Mouse (Mus musculus) mouse embryonic stem cell (cell line): ENCODE data around the gene Mylip.

Experiments used
- in situ Hi-C, 2 experiments: fragments of 300-500 bp; cut with MboI; formaldehyde crosslinking; loops; 1 replicate in 1 of 2; 3 replicates in 1 of 2; pipeline ENCODE4 v1.14.3; 2019 to 2020; ENCODE audit warnings: low sequenced_read_pairs in 2 of 2, low pct_unique_long_range_greater_than_20kb in 1 of 2, mixed read lengths in 1 of 2; ENCODE audit not compliant: unreplicated experiment in 1 of 2

Gene Mylip

DNA sequence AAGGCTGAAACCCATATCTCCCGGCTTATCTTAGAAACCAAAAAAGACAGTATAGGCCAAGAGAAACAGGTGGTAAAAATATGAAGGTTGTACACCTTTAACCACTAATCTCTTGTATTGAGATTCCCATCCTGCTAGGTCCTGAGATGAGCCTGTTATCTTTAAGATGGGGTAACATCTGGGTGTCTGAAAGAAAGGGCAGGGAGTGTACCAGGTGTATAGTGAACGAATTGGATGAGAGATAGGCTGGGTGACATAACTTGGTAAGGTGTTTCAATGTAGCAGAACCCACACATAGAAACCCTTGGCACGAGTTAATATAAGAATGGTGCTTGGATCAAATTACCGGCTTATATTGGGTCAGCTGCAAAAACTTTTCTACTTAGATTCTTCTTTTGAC is 653 bp upstream of the Mylip start:
- in situ Hi-C loops = no loop called here

DNA sequence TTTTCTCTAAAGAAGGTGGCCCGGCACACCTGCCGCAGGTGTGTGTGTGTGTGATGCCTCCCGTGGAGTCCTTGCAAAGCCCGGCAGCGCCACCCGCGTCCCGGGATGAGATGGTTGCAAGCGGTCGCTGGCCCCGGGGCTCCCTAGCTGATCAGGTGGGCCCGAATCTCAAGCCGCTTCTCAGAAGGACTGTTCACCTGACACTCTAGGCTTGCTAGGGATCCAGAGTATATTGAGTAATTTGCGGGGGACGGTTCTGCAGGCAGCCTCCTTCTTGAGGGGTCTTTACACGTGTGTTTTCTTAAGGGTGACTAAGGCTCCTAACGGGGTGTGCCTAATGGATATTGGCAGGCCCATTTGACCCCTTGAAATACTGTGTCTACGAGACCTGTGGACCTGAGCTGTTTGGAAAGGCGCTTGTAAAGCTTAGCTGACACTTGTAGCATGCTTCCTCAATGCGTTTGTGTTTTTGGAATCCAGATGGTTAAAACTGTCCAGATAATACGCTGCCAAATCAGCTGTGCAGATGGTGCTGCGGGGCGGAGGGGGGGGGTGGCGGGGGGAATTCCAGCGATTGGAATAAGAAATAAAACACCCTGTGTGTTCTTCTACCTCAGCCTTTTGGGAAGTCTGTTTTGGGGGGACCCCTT is 895 bp downstream of the Mylip start:
- in situ Hi-C loops = no loop called here

DNA sequence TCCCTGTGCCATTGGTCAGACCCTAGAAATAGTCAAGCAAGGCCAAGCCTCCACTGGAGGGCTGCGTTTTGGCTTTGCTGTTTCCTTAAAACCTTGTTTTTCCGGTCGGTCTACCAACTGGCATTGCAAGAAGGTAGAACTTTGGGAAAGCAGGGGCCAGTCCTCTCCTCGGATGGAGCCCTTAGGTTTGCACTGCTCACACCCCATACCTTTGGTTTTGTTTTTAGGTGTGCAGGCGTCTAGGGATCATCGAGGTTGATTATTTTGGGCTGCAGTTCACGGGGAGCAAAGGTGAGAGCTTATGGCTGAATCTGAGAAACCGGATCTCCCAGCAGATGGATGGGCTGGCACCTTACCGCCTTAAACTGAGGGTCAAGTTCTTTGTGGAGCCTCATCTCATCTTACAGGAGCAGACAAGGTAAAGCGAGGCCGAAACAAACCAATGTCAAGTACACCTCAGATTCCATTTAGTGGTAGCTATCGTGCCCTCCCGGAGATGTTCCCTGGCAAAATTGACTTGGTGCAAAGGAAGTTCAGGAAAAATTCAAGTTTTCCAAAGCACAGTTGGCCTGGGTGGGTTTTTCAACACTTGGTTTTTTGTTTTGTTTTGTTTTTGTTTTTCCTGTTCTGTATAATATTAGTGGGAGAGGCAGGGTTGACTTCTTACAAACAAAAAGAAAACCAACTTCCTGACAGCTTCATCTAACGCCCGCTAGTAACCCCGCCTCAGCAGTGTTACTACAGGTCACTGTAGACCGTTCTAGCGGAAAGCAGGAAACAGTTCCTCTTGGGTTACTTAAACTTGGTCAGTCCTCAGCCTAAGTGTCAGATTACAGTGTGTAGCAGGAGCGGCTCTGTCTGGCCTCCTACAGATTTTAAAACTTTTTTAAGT is 1.7 kb downstream of the Mylip start:
- in situ Hi-C loops = no loop called here

DNA sequence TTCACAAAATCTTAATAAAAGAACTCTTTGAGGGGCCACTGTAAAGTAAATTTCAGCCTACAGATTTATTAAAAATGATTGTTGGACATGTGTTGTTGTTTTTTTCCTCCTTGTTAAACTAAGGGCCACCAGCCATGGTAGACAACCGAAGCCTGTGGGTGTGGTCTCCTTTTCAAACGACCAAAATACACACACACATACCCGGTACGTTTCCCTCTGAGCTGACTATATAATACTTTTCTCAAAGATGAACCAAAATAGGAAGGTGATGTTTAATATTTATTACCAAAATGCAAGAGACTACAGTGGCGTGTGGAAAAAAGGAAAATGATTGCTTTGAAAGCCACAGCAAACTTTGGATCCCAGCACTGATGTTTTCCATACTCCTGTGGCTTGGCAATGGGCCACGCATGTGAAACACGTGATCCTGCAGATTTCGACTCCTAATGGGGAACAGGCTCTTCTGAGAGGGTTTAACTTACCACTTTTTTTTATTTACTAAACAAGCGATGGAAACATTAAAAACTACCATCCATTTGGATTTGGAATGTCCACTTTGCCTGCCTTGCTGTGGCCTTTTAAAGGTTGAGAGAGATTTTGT is 2.4 kb downstream of the Mylip start:
- in situ Hi-C loops = no loop called here

DNA sequence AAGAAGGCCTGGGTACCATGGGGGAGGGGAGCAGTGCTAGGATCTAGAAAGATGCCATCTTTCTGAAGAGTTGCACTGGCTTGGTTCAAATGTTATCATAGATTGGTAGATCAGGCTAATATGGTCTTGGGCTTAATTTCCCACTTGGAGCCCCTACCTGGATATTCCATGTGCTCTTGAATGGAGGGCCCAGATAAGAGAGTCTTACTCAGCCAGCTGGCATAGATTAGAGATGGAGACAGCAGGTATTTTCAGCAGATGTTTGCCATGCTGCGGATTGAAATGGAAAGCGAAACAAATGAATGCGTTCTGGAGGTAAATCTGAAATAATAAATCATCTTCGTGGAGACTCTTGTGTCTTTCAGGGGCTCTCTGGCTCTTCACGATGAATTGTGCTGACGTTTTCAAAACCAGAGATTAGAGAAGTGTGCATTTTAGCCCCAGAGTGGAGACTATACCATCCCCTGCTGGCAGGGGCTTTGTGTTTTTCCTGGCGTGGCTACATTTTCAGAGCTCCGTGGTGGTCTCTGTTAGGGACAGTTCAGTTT is 4.8 kb downstream of the Mylip start:
- in situ Hi-C loops = no loop called here

DNA sequence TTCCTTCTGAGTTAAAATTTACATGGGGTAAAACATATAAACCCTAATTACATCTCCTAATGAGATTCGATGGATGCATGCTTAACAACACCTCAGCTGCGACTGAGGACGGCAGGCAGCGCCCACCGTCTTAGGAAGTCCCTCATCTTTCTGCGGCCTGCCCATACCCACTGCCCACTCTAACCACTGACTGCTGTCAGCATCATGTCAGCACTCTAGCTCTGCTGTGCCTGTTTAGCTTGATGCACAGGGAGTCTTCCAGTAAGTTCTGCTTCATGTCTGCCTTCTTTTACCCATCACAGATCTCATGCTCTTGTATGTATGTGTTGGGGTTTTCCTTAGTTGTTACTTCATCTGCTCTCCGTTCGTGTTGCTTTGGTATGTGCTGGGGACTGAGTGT is 7.2 kb downstream of the Mylip start:
- in situ Hi-C loops = no loop called here

DNA sequence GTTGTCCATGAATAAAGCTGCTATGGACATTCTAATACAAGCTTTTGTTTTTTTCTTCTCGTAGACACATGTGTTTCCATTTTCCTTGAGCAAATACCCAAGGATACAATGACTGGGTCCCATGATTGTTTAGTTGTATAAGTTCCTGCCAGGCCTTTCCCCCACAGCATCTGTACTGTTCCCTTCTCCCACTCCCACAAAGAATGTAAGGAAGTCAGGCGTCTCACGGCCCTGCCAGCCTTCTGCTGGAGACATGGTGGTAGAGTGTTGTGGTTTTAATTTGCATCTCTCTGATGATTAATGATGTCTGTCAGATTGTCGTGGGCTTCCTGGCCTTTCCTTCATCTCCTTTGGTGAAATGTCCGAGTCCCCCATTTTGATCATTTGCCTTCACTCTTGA is 7.7 kb downstream of the Mylip start:
- in situ Hi-C loops = no loop called here

DNA sequence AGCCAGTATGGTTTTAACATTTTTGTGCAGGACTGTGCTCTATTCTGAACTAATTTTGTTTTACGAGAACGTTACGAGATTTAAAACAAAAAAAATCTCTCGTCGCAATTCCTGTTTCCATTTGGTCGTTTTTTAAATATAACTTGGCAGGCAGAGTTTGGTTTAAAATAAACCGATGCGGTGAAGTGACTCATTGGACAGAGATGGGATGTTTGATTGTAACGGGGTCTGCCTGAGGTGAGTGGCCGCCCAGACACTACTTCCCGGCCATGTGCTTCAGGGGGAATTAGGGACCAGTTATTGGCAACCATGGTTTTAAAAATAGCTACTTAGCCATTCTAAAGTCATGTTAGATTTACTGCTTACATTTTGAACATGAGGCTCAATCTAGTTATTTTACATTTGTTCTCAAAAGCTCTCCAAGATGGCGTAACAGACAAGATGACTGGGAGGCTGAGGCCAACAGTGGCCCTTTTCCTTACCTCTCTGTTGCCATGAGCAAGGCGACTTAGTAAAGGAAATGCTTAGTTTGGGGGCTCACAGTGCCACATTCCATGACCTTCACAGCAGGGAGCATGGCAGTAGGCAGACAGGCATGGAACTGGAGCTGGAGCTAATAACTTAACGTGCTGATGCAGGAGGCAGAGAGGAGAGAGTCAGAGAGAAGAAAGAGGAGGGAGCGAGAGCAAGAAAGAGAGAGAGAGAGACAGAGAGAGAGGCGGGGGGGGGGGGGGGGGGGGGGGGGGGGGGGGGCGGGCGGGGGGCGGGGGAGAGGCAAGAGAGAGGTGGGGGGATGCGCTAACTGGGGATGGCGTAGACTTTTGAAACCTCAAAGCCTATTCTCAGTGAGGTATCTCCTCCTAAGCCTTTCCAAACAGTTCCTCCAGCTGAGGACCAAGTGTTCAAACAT is 8.6 kb downstream of the Mylip start:
- in situ Hi-C loops = no loop called here

DNA sequence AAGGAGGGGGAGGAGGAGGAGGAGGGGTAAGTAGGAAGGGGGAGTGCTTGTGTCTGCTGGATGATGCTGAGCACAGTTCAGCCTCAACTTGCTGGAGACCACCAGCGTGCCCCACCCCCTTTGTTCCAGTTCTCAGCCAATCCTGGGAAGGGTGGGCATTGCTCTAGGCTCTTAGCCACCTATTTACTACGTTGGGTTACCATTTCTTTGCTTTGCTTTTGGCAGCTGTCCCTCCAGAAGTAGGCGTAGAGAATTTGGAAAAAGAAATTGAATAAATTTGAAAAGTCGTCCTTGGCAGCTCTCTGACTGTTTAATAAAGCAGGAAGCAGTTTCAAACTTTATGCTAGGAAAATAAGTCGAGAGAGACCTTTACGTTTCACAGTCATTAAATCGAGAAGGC is 11.2 kb downstream of the Mylip start:
- in situ Hi-C loops = no loop called here

DNA sequence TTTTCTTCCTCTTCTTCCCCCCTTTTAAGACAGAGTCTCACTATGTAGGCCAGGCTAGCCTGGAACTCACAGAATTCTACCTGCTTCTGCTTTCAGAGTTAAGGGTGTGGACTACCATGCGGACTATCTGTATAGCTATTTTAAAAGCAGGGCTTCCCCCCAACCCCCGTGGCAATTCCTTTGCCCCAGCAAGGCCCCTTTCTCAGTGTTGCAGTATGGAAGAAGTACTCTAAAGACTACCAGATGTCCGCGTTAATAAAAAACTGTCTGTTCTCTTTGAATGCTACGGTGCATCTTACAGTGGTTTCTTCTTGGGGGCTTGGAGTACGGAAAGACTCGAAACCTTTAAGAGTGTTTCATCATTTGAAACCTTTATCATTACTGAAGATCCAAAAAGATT is 12.3 kb downstream of the Mylip start:
- in situ Hi-C loops = no loop called here

DNA sequence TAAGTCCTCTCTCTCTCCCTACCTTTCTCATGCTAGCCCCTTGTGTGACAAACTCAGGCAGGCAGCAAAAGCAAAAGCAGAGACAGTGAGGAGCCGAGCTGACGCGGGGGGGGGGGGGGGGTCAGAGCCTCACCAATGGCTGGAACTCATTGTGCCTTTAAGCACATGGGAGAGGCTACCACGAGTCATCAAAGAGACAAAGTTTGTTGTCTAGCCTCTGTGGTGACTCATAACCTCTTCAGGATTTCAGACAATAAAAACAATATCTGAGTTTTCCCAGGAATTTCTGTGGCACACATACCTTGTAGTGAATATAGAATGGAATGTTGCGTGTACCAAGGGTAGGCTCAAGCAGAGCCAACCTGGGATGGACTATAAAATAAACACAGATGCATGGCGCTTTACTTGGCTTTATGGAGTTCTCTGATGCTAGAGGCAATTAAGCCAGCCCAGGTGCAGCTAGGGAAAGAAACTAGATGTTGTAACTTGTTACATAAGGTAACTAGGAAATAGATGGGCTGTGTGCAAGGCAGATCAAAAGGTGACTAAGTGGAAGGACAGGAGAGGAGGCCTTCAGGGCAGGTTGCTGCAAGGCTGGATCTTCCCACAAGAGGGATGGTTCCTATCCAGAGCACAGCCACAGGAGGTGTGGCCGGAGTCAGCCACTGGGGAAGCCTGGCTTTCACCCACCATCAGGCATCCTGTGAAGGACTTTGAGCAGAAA is 12.9 kb downstream of the Mylip start:
- in situ Hi-C loops = no loop called here

DNA sequence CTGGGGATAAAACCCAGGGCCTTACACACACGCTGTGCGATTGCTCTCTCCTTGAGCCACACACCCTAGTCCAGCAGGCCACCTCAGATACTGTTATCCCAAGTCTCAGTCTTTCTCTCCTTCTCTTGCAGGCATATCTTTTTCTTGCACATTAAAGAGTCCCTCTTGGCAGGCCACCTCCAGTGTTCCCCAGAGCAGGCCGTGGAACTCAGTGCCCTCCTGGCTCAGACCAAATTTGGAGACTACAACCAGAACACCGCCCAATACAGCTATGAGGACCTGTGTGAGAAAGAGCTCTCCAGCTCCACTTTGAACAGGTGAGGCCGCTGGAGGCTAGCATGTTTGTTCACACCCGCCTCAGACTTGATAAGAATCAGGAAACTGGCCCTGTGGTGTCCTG is 14.7 kb downstream of the Mylip start:
- in situ Hi-C loops = no loop called here

DNA sequence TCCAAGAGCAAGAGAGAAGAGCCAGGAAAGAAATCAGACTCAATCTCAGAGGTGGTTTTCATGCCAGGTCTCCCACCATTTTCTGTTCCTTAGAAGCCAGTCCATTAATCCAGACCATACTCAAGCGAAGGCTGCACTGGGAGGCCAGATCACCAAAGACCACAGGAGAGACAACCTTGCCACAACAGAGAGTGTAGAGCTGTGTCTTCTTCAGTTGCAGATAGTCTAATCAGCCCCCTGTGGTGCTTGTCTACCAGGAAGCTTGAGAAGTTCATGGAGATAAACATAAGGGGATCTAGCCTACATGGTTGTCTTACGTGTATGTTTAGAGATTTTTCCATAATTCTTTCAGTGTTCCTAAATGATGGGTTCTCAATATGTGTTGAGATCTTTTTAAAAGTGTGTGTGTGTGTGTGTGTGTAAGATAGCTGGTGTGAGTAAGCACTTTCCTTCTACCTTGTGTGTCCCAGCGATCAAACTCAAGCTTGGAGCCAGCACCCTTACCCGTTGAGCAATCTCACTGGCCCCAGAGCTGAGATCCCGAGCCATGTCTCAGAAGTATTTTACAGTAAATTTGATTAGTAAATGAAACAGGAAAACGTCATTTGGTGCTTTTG is 15.8 kb downstream of the Mylip start:
- in situ Hi-C loops = no loop called here

DNA sequence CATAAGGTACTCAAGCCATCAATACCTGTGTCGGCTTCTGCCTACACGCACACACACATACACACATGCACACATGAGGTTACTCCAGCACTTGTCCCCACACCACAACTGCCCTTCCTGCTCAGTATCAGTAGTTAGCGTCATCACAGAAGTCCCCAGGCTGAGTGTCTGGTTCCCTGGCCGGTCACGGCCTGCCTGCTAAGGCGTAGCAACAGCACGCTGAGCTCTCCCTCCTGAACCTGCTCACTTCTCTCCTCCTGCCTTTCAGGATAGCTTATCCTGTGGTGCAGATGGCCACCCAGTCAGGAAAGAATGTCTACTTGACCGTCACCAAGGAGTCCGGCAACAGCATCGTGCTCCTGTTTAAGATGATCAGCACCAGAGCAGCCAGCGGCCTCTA is 16.7 kb downstream of the Mylip start:
- in situ Hi-C loops = no loop called here

DNA sequence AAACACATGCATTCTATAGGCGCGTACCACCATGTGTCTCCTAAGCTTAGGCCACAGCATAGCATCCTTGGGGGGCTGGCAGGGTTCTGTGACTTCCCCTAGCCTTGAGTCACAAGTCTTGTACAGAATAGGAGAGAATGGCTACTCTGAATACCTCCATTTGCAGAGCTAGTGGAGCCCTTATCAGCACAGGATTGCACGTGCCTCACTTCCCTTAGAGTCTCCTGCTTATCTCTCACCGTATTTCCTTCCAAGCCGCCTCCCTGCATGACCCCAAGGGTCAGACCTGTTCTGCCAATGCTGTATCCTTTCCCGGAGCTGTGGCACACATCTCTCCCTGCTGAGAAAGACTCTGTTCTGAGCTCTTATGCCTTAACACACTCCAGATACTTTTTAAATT is 17.2 kb downstream of the Mylip start:
- in situ Hi-C loops = no loop called here

DNA sequence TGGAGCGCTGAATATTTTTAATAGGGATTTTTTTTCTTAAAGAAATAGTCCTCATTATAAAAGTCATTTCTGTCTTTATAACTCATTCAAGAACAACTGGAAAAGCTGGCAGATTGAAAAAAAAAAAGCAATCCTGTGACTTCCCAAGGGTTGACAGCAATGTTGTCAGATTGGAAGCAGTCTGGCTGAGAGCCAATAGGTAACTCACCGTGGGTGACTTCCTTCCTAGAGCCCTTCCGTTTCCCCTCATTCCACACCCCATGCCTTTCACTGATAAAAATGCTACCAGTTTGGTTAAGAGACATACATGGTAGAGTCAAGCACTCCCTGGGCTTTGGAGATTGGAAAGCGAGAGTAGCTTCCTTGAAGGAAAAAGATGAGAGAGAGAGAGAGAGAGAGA is 21.4 kb downstream of the Mylip start:
- in situ Hi-C loops = no loop called here

DNA sequence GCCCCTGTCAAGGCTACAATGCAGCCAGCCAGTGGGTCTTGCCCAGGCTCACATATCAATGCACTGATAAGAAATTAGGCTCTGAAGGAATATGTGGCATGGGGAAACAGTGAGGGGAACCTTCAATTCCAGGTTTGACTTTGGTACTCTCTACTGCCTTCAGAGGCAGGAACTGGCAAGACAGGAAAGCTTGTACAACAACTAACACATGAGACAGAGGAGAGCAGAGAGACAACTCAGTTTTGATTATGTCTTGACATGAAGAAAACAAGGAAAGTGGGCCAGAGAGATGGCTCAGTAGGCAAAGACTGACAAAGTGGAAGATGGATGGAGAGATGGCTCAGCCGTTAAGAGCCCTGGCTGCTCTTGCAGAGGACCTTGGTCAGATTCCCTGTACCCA is 23.5 kb downstream of the Mylip start:
- in situ Hi-C loops = no loop called here

DNA sequence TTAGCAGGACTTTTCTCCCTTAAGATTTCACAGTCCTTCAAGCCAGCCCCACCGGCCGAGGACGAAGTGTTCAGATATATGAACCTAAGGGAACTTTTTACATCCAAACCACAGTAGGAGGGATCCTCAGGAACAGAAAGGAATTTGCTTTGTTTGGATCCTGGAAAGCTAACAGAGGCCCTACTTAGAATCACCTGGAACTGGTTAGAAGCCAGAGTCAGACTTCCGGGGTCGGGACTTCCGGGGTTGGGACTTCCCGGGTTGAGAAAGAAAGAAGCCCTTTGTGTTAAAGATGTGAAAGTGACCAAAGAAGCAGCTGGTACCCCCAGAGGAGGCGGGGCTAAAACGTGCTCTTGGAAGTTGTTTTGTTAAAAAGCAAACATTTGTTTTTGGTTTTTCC is 24.5 kb downstream of the Mylip start:
- in situ Hi-C loops = no loop called here
